Mouse (Mus musculus): ENCODE results near the gene Gm10570. TPM values are rescaled to one million over a fixed set of nuclear protein-coding genes. Genes with fewer than 3 reads are reported as not detected.

The Gm10570 gene
- not detected for polyA plus RNA-seq (2017; shearing (Covaris generic))

GRCm38 (mm10) chr4:130308231-130309081 is at the start of gene Gm10570, which contains the start of gene Fabp3:
TSS of gene Gm10570 (minus strand) at chr4:130308674.
TSS of gene Fabp3 (plus strand) at chr4:130308595.

GRCm38 (mm10) chr4:130279105-130279504 is 29.4 kb downstream of the Gm10570 start, which contains the start of gene Serinc2:
TSS of gene Serinc2 (minus strand) at chr4:130279205.

Other genes with a start within 250 kb of the Gm10570 start
- gene Pef1, start 206.1 kb downstream of the Gm10570 start, polyA plus RNA-seq (2017; shearing (Covaris generic)), result 61.4 TPM
- gene Hcrtr1, start 169.3 kb downstream of the Gm10570 start, polyA plus RNA-seq (2017; shearing (Covaris generic)), result 0.10 TPM
- not detected for gene Tinagl1, start 133.6 kb downstream of the Gm10570 start, polyA plus RNA-seq (2017; shearing (Covaris generic))
- gene Gm853, start 86.3 kb downstream of the Gm10570 start, polyA plus RNA-seq (2017; shearing (Covaris generic)), result not detected
- not detected for gene Serinc2, start 29.5 kb downstream of the Gm10570 start, polyA plus RNA-seq (2017; shearing (Covaris generic))
- not detected for gene Fabp3, start 79 bp downstream of the Gm10570 start, polyA plus RNA-seq (2017; shearing (Covaris generic))
- 67.0 TPM for gene Zcchc17, start 51.3 kb upstream of the Gm10570 start, polyA plus RNA-seq (2017; shearing (Covaris generic))
- gene Snrnp40, start 51.5 kb upstream of the Gm10570 start, polyA plus RNA-seq (2017; shearing (Covaris generic)), result 129 TPM

Data from CD4-positive, CD25-positive, alpha-beta regulatory T cell (primary cell).